Mouse (Mus musculus): ENCODE data around the gene Slc19a3. TPM values are rescaled to one million over a fixed set of nuclear protein-coding genes. Genes with fewer than 3 reads are reported as not detected.

Slc19a3 gene
- total RNA-seq, 2 experiments from 2014 or later: not detected

DNA sequence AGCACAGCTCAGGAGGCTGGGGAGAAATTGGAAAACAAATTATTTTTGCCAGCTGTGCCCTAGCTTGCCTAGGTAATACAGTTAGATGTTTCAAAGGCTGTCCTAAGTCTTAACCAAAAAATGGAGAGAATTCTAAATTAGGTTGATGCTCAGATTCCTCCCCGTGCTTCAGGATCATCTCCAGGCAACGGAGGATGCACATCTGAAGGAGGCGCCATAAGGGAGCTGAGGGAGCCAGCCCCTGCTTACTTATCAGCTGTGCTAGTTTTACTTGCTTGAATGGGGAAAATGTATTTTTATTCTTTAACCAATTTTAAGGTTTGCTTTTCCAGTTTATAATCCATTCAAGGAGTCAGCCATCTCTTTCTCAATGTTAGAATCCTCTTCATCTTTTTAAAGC, 44.3 kb downstream of the Slc19a3 start:
- TF ChIP-seq CTCF (IDR thresholded peaks at IDR 0.05): no peak
- DNase-seq: no peak
- intact Hi-C loops (cut with DNase I): no loop called here

DNA sequence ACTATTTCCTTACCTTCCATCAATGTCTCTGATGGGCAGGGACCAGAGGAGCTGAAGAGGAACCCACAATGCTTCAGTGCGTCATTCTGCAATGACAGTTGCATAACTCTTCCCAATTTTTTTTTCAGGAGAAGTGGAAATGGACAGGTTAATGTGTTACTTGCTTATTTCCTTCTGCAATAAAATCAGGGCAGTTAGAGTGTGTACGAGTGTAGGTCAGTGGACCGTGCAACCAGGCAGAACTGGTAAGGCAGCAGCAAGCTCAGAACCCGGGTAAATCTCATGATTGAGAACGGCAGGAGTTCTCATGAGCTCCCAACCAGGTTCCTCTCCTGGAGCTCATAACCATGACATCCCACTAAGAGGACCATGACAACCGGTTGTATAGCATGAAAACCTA, 46.2 kb downstream of the Slc19a3 start:
- Histone ChIP-seq H3K4me3 (no peak overlapping the region), H3K27ac (no peak overlapping the region)
- intact Hi-C loops (cut with DNase I): no loop called here
- DNase-seq: no peak
- TF ChIP-seq CTCF (IDR thresholded peaks at IDR 0.05): no peak

More for the DNA sequence above, 44.3 kb downstream of the Slc19a3 start:
- H3K27ac ChIP-seq: no peak overlapping the region
- no peak overlapping the region for H3K4me3 ChIP-seq

DNA sequence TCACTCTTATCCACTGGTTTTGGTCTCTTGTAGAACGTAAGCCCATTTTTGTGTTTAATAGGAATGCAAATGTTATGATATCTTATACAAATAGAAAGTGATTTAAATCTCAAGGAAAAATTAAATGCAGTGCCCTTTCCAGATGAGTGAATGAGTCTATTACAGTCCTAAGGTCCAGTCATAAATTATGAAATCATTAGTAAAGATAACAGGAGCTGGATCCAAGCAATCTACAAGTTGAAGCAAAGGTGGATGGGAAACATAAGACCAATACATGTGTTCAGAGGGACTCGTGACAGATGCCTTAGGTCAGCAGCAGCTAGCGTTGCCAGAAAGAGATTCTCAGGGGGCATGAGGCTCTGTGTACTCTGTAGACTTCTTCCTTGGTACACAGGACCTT, 46.7 kb downstream of the Slc19a3 start:
- no peak overlapping the region for H3K27ac ChIP-seq
- DNase-seq: no peak
- intact Hi-C loops (cut with DNase I): no loop called here
- TF ChIP-seq CTCF (IDR thresholded peaks at IDR 0.05): no peak
- no peak overlapping the region for H3K4me3 ChIP-seq

DNA sequence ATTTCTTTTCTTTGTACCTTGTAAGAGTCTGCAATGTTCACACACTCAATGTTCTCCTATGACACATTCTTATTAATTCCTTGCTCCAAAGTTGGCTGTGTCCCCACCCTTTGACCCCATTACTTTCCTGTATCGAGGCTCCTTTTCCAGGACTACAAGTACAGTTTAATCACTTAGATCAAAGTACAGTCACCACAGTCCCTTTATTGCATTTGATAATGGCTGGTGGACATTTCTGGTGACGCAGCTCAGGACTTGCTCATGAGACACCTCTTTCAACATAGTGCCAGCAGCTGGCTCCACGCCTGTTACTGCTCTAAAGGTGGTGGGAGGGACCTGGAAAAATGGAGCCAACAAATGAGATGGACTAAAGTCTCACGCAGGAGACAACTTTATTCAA, 47.2 kb downstream of the Slc19a3 start:
- intact Hi-C loops (cut with DNase I): no loop called here
- no peak for TF ChIP-seq CTCF (IDR thresholded peaks at IDR 0.05)
- DNase-seq: no peak

DNA sequence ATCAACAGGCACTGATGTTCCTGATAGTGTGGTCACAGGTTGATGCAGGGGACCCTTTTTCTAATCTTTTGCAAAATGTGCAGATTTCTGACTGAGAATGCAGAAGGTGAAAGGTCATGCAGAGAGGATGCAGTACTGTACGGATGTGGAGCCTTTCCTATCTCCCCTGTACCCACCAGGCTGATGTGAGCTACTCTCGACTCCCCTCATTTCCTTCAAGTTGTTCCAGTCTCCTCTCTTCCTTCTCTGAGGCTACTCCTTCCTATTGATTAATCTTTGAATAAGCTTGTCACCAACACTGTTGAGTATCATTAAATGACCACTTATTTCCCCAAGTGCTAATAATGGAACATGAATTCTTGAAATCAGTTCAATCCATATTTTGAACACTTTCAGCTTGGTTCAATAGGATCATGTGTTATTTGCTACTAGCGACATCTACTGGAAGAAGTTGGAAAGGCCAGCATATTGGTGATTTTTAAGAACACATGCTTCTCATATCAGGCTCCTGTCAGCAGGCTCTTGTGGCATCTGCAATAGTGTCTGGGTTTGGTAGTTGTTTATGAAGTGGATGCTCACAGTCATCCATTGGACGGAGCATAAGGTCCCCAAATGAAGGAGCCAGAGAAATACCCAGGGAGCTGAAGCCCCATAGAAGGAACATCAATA, 50.6 kb downstream of the Slc19a3 start:
- DNase-seq: no peak
- peak; percentile 79 for TF ChIP-seq CTCF (IDR thresholded peaks at IDR 0.05)
- Histone ChIP-seq H3K4me3 (no peak overlapping the region), H3K27ac (no peak overlapping the region)
- intact Hi-C loops (cut with DNase I): loop anchor here (1.0 kb wide), 1 partner anchor 200 kb away; no protein-coding TSS in a partner anchor

More for the DNA sequence above, 47.2 kb downstream of the Slc19a3 start:
- no peak overlapping the region for H3K27ac ChIP-seq
- H3K4me3 ChIP-seq: no peak overlapping the region

DNA sequence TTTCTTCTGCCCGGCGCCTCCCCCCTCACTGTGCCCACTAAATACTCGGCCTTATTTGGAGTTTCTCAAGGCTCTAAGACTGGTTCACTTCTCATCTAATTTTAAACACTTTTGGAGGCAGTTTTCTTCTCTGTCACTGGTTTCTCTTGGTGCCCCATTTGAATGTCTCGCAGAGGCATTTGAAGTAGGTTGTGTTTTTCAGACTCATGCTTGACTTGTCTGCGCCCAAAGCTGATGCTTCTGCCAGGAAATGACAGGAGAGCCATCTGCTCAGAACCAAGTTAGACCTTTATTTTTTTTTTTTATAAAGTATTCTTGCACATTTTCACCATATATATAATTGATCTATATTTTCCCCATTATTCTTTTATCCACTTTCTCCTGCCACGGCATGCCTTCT, 51.5 kb downstream of the Slc19a3 start:
- no peak for DNase-seq
- intact Hi-C loops (cut with DNase I): loop anchor here (1.0 kb wide), 1 partner anchor 199 kb away; no protein-coding TSS in a partner anchor
- no peak for TF ChIP-seq CTCF (IDR thresholded peaks at IDR 0.05)
- no peak overlapping the region for H3K27ac ChIP-seq
- no peak overlapping the region for H3K4me3 ChIP-seq

DNA sequence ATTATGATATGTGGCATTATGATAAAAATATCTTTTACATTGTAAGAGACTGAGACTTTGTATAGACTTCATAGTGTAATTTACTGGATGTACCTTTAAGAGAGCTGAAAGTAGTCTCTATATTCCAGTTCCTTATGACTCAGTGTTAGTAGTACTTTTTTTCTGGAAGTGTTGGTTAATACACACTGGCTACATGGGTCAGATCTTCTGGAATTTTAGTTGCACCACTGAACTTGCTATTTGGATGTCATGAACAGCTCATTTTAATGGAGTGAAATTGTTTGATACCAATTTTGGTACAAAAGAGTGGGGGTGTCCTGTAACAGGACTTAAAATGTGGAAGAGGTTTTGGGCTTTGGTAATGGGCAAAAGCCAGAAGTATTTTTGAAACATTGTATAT, 60.4 kb downstream of the Slc19a3 start:
- H3K4me3 ChIP-seq: no peak overlapping the region
- no peak for DNase-seq
- no peak overlapping the region for H3K27ac ChIP-seq
- no peak for TF ChIP-seq CTCF (IDR thresholded peaks at IDR 0.05)
- intact Hi-C loops (cut with DNase I): no loop called here

DNA sequence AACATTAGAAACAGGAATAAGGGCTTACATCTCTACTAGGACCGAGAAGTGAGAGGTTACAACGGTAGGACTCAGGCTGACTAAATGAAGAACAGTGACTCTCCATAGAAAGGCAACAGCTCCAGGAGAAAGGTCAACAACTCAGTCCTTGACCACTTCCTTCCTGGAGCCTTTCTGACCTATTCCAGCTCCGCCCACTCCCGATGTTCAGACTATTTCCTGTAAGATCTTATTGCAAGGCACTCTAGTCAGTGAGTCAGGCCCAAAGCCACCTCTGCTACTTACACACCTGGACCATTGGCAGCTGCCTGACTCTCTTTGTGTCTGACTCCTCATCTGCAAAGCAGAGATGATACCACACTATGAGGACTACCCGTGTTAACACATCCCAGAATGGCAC, 62.5 kb downstream of the Slc19a3 start:
- DNase-seq: no peak
- intact Hi-C loops (cut with DNase I): no loop called here
- Histone ChIP-seq H3K27ac (no peak overlapping the region), H3K4me3 (no peak overlapping the region)
- no peak for TF ChIP-seq CTCF (IDR thresholded peaks at IDR 0.05)

DNA sequence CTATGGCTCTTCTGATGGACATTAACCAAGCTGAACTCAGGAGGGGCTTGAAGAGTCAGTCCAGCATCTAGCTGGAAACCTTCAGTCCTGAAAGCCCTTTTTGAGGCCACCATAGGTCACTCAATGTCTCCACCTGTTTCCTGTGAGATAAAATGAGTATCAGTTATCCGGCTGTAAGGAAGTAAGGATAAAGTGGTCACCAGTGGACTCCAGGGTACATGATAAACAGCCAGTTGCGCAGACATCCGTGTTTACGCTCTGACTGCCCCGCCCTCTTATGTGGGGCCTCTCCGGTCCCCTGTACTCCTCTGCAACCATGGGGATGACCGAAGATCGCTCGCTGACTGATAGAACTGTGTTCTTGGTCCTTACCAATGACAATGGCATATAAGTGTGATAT, 63.9 kb downstream of the Slc19a3 start:
- H3K27ac ChIP-seq: no peak overlapping the region
- intact Hi-C loops (cut with DNase I): no loop called here
- no peak overlapping the region for H3K4me3 ChIP-seq
- no peak for DNase-seq
- TF ChIP-seq CTCF (IDR thresholded peaks at IDR 0.05): no peak

DNA sequence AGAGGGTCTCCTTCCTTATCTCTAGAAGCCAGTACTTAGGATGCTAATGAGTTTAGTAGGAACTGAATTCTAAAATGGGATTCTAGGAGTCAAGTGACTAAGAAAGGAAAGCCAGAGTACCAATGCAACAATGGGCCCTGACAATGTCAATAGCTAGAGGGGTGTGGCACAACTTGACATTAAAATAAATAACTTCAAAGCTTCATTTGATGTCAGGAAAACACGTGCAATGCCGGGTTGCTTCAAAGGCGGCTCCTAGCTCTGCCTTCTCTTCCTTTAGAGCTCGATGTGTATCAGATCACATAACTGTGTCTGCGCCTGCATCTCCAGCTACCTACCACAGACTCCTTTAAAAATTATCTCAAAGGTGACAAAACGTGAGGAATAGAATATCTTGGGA, 64.3 kb downstream of the Slc19a3 start:
- H3K4me3 ChIP-seq: no peak overlapping the region
- H3K27ac ChIP-seq: no peak overlapping the region
- intact Hi-C loops (cut with DNase I): no loop called here
- TF ChIP-seq CTCF (IDR thresholded peaks at IDR 0.05): no peak
- no peak for DNase-seq

DNA sequence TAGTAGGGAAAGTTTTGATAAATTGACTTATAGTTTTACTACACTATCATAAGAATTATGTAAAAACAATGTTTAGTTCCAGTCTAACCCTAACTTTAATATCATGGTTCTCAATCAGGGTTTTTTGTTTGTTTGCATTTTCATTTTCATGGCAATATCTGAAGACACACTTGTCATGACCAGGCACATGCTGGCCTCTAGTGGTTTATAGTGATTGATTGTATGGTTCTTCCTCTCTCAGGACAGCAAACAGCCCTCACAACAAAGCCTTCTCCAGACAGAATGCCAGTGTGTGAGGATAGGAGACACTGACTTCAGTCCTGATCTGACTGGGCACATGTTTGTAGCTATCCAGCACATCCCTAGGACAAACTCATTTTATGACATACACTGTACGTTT, 65.0 kb downstream of the Slc19a3 start:
- no peak for TF ChIP-seq CTCF (IDR thresholded peaks at IDR 0.05)
- H3K27ac ChIP-seq: no peak overlapping the region
- intact Hi-C loops (cut with DNase I): no loop called here

DNA sequence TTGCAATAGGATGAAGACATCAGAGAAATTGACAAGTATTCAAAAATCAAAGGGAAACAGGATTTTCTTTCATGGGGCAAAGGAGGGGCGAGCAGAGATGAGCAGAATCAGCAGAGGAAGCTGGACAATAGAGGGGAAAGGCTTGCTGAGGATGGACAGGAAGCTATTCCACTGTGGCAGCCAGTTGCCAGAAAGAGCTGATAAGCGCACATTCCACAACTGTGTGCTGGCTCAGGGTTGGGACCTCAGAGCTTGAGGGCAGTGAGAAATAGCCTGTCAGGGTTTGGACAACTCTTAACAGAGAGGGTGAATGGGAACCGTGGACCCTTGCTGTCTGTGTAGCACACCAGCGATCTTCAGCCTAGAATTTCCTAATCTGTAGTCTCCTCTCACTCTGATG, 66.2 kb downstream of the Slc19a3 start:
- intact Hi-C loops (cut with DNase I): no loop called here
- no peak overlapping the region for H3K27ac ChIP-seq
- no peak for DNase-seq
- H3K4me3 ChIP-seq: no peak overlapping the region
- TF ChIP-seq CTCF (IDR thresholded peaks at IDR 0.05): no peak

More for the DNA sequence above, 65.0 kb downstream of the Slc19a3 start:
- H3K4me3 ChIP-seq: no peak overlapping the region
- DNase-seq: no peak

DNA sequence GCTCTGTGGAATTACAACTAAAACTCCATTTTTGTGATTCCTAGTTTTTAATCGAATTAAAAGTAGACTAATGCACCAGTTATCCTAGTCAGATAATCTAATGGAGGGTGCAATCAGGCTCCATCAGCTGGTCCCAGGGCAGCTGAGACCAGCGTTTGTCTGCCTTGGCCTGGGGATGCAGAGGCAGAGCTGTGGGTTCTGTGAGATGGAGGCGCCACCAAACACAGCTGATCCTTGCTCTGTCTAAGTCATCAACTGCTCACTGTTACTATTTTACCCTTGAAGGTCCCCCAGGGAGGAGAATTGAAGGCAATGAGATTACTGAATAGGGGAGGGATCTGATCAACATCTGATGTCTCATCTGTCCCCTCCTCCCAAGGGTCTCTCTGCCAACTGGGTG, 71.8 kb downstream of the Slc19a3 start:
- no peak for TF ChIP-seq CTCF (IDR thresholded peaks at IDR 0.05)
- no peak overlapping the region for H3K4me3 ChIP-seq
- no peak for DNase-seq
- intact Hi-C loops (cut with DNase I): no loop called here
- H3K27ac ChIP-seq: no peak overlapping the region

Other genes with a start within 250 kb of the Slc19a3 start
- gene Agfg1, start 199.0 kb downstream of the Slc19a3 start, total RNA-seq (2021): 10 to 100 TPM; 24.6 to 27.7 TPM
- under 1 TPM in 1 of 2 experiments, not detected in 1; 0.31 TPM for gene A030005L19Rik, start 125.1 kb downstream of the Slc19a3 start, total RNA-seq (2021)
- gene A030014E15Rik, start 113.5 kb downstream of the Slc19a3 start, total RNA-seq (2021): not detected
- not detected for gene Gm6217, start 107.0 kb downstream of the Slc19a3 start, total RNA-seq (2021)
- gene A030003K21Rik, start 95.1 kb downstream of the Slc19a3 start, total RNA-seq (2021): not detected
- gene Gm7544, start 82.4 kb downstream of the Slc19a3 start, total RNA-seq (2021): not detected
- gene Gm47955, start 78.2 kb downstream of the Slc19a3 start, total RNA-seq (2021): not detected
- gene Gm47959, start 37.9 kb downstream of the Slc19a3 start, total RNA-seq (2021): not detected
- gene Krtap28-10, start 4.0 kb upstream of the Slc19a3 start, total RNA-seq (2021): not detected
- not detected for gene Gm47969, start 6.5 kb upstream of the Slc19a3 start, total RNA-seq (2021)
- gene A030005K14Rik, start 20.9 kb upstream of the Slc19a3 start, total RNA-seq (2021): not detected
- gene Krtap28-13, start 22.5 kb upstream of the Slc19a3 start, total RNA-seq (2021): not detected
- gene Ccl20, start 78.3 kb upstream of the Slc19a3 start, total RNA-seq (2021): not detected
- not detected for gene Daw1, start 121.3 kb upstream of the Slc19a3 start, total RNA-seq (2021)

Data from gastrocnemius, adult 2 months (tissue).